Mouse (Mus musculus): ENCODE data around the gene March1.
A peak's percentile ranks its signal among the peaks of the same experiment; 100 is the strongest.
"Not testable (repeated sequence)": the region's sequence is repeated elsewhere in the genome, so short reads cannot be mapped to it uniquely, and the experiment has no call there.

The March1 gene

DNA sequence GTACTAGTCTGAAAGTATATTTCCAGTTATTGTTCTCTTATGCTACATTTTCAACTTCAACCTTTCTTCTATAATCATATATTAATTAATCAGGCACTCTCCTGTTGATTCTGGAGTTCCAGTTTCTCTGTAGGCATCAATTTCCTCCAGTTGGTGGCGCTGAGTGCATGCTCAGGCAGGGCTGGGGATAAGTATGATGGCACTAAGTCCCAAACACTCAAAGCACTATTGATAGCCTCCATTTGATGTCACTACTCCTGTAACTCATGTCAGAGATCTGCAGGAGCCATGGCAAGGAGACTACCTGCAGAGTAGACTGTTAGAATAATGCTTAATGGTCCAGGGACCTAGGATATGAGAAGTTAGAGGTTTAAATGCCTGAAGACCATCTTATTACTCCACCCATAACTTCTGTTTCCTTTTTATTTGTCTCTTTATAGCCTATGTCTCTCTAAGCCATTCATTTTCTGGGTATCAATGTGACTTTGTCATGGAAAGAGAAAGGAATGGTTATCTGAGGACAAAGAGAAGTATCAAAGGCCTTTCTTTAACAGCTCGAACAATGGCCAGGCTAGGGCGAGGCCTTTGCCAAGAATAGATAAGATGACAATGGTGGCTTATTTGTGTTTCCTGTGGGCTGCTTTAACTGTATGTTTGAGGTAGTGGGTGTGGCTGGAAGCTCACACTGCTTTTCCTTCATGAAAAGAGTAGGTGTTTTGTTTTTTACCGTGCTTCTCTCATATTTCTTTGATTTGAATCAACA, 705.5 kb downstream of the March1 start:
- peak; percentile 11 for DNase-seq

DNA sequence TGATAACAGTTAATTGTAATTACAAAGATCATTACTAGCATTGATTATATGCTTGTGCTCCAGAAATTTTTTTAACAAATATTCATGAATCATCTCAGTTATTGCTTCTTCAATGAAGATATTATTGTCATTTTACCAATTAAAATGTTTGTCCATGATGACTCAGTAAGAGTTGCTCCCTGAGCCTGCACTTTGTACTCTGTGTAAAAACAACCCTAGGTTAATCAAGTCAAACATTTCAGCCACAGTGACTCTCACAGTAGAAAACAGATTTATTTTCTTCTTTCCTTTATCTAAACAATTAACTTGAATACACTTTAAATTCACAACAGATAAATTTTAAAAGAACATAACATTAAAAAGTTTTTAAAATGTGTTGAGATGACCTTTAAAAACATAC, 708.7 kb downstream of the March1 start:
- no peak for DNase-seq

GRCm38 (mm10) chr8:66332206-66332605, 714.5 kb downstream of the March1 start:
- no peak for DNase-seq

- no peak for DNase-seq
Measured at GRCm38 (mm10) chr8:66334265-66334664, 716.6 kb downstream of the March1 start.

GRCm38 (mm10) chr8:66339551-66339950, 721.9 kb downstream of the March1 start:
- DNase-seq: no peak

GRCm38 (mm10) chr8:66342928-66343327, 725.2 kb downstream of the March1 start:
- no peak for DNase-seq

DNA sequence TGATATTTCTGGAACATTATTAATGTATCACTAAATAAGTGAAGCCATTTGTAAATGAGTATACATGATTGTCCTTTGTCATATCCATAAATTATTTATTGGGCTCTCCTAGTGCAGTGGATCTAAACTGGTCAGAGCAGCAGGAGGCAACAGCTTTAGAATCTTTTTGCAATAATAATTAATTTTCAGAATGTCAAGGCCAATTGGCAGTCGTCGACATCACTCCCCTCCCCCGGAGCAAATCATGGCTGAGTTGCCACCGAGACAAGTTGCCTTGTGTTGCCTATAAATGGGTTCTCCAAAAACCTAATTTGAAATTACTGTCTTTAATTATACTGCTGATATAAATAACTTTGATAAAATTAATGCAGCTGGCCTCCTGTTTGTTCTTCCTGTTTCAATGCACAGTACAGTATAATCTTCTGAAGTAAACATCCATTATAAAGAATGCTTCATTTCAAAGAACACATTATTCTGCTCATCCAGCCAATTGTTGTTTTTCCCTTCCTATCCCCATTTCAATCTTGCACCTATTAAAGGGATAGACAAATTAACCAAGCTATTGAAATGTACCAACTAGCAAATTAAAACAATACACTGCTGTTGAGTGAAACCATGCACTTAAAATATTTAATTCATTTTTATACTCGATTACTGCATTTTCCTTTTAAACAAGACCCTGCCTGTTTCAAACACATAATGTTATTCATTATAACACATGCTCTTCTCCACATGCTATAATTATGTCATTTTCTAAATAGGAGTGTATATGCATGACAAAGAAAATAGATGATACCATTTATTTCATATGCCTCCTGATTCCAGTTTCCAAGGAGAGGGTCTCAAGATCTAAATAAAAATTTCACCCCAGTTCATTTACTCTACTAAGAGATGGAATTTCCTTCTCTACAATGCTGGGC, 745.4 kb downstream of the March1 start:
- DNase-seq: no peak

DNA sequence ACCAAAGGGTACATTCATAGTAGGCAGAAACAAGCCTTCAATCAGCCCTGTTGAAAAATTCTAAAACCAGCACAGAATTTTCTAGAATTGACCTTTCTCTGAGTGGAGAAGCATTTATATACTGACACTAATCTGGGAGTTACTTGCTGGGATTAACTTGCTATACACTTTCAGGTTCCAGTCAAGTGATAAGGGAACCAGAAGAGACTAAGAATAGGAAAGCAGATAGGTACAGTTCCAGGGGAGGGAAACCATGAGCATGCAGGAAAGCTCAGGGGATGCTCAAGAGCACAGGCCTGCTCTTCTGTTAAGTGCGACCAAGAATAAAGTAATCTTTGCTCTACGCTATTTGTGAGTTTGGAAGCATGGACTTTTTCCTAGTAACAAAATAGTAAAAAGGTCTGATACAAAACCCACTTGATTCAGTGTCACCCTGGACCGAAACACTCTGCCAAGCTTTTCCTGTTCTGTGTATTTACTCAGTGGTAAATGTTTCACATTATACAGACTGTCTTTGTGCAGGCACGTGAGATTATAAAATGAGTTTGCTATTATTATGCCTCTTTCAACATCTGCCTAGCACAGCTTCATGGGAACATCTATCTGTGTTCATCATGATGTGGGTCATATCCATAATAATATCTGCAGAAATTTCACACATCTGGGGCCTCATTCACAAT, 766.1 kb downstream of the March1 start:
- no peak for DNase-seq

- DNase-seq: no peak
Measured at GRCm38 (mm10) chr8:66386008-66386407, 768.3 kb downstream of the March1 start.

- DNase-seq: no peak
Measured at GRCm38 (mm10) chr8:66388693-66389092, 771.0 kb downstream of the March1 start.

- DNase-seq: peak; percentile 9
Measured at GRCm38 (mm10) chr8:66391554-66391953, 773.9 kb downstream of the March1 start.

- DNase-seq: no peak
Measured at GRCm38 (mm10) chr8:66392900-66393299, 775.2 kb downstream of the March1 start.

GRCm38 (mm10) chr8:66394148-66394547, 776.4 kb downstream of the March1 start:
- no peak for DNase-seq

- DNase-seq: no peak
Measured at GRCm38 (mm10) chr8:66397811-66398210, 780.1 kb downstream of the March1 start.

DNA sequence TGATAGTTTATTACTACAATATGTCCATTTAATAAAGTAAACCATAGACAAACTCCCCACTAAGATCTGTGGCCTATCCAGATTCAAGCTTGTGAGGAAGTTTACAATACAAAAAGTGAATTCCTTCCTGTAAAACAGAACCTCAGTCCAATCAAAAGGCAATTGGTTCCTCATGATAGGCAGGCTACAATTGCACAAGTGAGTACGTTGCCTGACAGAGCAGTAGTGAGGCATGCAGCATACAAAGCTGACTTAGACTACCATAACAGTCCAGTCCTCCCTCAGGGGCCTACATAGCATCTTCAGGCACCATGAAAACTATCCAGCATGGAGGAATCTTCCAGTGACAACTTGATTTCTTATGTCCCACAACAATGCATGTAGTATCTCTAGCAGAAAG, 782.4 kb downstream of the March1 start:
- DNase-seq: no peak

- DNase-seq: no peak
Measured at GRCm38 (mm10) chr8:66404711-66405414, 787.2 kb downstream of the March1 start.

DNA sequence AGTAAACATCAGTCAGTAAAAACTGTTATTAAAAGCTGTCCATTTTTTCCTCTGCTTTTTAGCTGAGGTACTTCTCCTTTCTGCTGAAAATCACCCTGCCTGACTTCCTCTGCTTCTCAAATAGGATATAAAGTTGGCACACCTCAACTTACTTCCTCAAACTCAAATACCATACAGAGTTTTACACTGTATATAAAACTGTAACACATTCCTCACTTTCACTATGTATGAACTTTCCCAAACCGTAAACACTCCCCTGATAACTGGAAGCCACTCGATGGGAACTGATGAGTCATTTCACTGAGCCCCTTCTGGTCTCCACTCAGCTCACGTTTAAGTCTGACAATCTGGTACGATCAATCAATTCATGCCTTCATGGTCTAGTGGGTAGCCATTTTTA, 788.1 kb downstream of the March1 start:
- DNase-seq: not testable (repeated sequence)

- DNase-seq: no peak
Measured at GRCm38 (mm10) chr8:66406596-66407361, 789.1 kb downstream of the March1 start.

GRCm38 (mm10) chr8:66410080-66410615, 792.4 kb downstream of the March1 start:
- no peak for DNase-seq

DNA sequence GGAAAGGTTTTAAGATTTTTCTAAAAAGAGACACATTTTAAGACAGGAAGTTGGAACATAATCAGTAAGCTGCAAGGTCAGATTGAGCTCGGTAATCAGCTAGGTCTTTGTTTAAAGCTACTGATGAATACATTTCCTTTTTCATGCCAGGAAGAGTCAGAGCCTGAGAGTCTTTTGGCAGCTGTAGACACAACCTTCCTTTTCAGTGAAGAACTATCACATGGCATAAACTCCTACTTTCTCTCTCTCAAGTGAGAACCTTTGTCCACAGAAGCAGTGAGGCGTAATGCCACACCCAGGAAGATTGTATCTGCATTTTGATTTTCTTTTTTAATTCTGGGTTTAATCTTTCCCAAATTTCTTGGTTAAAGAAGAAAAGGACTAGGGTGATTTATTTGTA, 795.4 kb downstream of the March1 start:
- DNase-seq: no peak

GRCm38 (mm10) chr8:66415234-66415633, 797.5 kb downstream of the March1 start:
- no peak for DNase-seq

GRCm38 (mm10) chr8:66417591-66417990, 799.9 kb downstream of the March1 start:
- not testable (repeated sequence) for DNase-seq

All from lung, postnatal 10 days (tissue).